Mouse (Mus musculus) embryonic facial prominence, embryonic 12.5 days (tissue): Measurements from ENCODE around the gene Ehd1. TPM values are rescaled to one million over a fixed set of nuclear protein-coding genes. Genes with fewer than 3 reads are reported as not detected.

Experiments used
- microRNA counts: library from miRNA; unstranded; fragments of <30 nt; microRNA quantifications from one replicate; lab custom pipeline; 2017
- microRNA-seq: library from miRNA; unstranded; fragments of <30 nt; microRNA quantifications from one replicate; pipeline ENCODE4, GENCODE M21; 2017
- polyA plus RNA-seq: library from polyadenylated mRNA; unstranded; fragments of >200 nt; fragmentation: Nextera tagmentation; extraction: Ambion mirVana; gene quantifications from 2 replicates; pipeline ENCODE4 v1.2.1, GENCODE M21; 2016

Gene Ehd1
- polyA plus RNA-seq, 1 experiment from 2014 or later, result 77.6 TPM

MicroRNAs encoded within 50 kb of the gene (microRNA counts, 519-probe panel; counts per million panel counts)
- microRNA mmu-miR-192 (lab: Ali Mortazavi, UCI), result 460 counts per million, percentile 65 among the panel's probes with 10 or more counts

Small RNAs within 50 kb of the gene (microRNA-seq; reads per million reads assigned to microRNA genes)
- 82.6 reads per million, percentile 49 among the genes with 10 or more reads in this experiment for gene Mir192
- gene Mir194-2, result 72.0 reads per million, percentile 47 among the genes with 10 or more reads in this experiment
- not detected for gene Mir6989

Other genes with a start within 250 kb of the Ehd1 start
- 26.4 and 29.8 TPM in 2 replicates for gene Syvn1, start 230.1 kb upstream of the Ehd1 start, polyA plus RNA-seq
- gene Mrpl49, start 218.9 kb upstream of the Ehd1 start, polyA plus RNA-seq, result 79.3 and 79.4 TPM in 2 replicates
- gene Fau, start 218.9 kb upstream of the Ehd1 start, polyA plus RNA-seq, result 703 and 704 TPM in 2 replicates
- 38.1 and 39.3 TPM in 2 replicates for gene Znhit2, start 215.5 kb upstream of the Ehd1 start, polyA plus RNA-seq
- gene Tm7sf2, start 208.4 kb upstream of the Ehd1 start, polyA plus RNA-seq, result 31.9 and 33.2 TPM in 2 replicates
- 76.0 and 78.4 TPM in 2 replicates for gene Vps51, start 199.5 kb upstream of the Ehd1 start, polyA plus RNA-seq
- gene Tmem262, start 196.7 kb upstream of the Ehd1 start, polyA plus RNA-seq, result not detected in 2 replicates
- 1.2 and 2.0 TPM in 2 replicates for gene Gm28374, start 194.5 kb upstream of the Ehd1 start, polyA plus RNA-seq
- gene Zfpl1, start 191.8 kb upstream of the Ehd1 start, polyA plus RNA-seq, result 75.5 and 80.8 TPM in 2 replicates
- gene Cdca5, start 191.7 kb upstream of the Ehd1 start, polyA plus RNA-seq, result 40.6 TPM in 2 replicates
- gene AC131692.1, start 182.3 kb upstream of the Ehd1 start, polyA plus RNA-seq, result 0.43 and 0.50 TPM in 2 replicates
- 0.55 and 0.64 TPM in 2 replicates for gene Naaladl1, start 170.9 kb upstream of the Ehd1 start, polyA plus RNA-seq
- gene Sac3d1, start 158.1 kb upstream of the Ehd1 start, polyA plus RNA-seq, result 55.6 and 58.8 TPM in 2 replicates
- 33.6 and 35.8 TPM in 2 replicates for gene Snx15, start 148.4 kb upstream of the Ehd1 start, polyA plus RNA-seq
- gene Batf2, start 135.7 kb upstream of the Ehd1 start, polyA plus RNA-seq, result not detected in 2 replicates
- gene Arl2, start 135.2 kb upstream of the Ehd1 start, polyA plus RNA-seq, result 100 and 102 TPM in 2 replicates
- not detected in 2 replicates for gene Majin, start 92.3 kb upstream of the Ehd1 start, polyA plus RNA-seq
- gene Gpha2, start 50.3 kb upstream of the Ehd1 start, polyA plus RNA-seq, result 2.3 and 3.1 TPM in 2 replicates
- gene Ppp2r5b, start 40.9 kb upstream of the Ehd1 start, polyA plus RNA-seq, result 34.5 and 40.1 TPM in 2 replicates
- gene Atg2a, start 35.1 kb upstream of the Ehd1 start, polyA plus RNA-seq, result 11.7 and 12.0 TPM in 2 replicates
- 0.65 and 0.95 TPM in 2 replicates for gene Cdc42bpg, start 29.7 kb downstream of the Ehd1 start, polyA plus RNA-seq
- 107 and 111 TPM in 2 replicates for gene Men1, start 58.3 kb downstream of the Ehd1 start, polyA plus RNA-seq
- 15.6 and 16.8 TPM in 2 replicates for gene Map4k2, start 64.4 kb downstream of the Ehd1 start, polyA plus RNA-seq
- gene Sf1, start 87.0 kb downstream of the Ehd1 start, polyA plus RNA-seq, result 158 and 159 TPM in 2 replicates
- 3.5 and 6.0 TPM in 2 replicates for gene Pygm, start 107.7 kb downstream of the Ehd1 start, polyA plus RNA-seq
- gene Rasgrp2, start 122.6 kb downstream of the Ehd1 start, polyA plus RNA-seq, result 24.5 and 30.9 TPM in 2 replicates
- gene Nrxn2, start 142.0 kb downstream of the Ehd1 start, polyA plus RNA-seq, result 2.8 and 4.9 TPM in 2 replicates